Mouse (Mus musculus): ENCODE results near the gene Rbm19. TPM values are rescaled to one million over a fixed set of nuclear protein-coding genes. Genes with fewer than 3 reads are reported as not detected.
A peak's percentile ranks its signal among the peaks of the same experiment; 100 is the strongest.

The Rbm19 gene
- total RNA-seq, 2 experiments from 2014 or later = 21.3 to 33.2 TPM

DNA sequence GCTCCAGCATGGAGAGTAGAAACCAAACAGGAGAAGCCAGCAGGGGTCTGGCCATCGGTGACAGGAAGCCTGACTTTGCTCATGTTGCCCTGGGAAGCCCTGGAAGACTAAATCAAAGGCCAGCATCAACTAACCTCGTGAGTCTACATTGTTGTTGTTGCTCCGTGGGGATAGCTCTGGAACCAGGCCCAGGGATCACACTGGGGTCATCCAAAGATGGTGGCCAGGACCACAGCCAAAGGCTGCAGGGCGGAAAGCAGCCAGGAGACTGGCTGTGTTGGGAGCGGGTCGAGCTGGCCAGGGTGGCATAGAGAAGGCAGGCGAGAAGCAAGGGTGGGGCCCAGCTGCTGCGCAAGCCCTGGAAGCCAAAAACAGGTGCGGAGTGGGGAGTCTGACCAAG is 75.4 kb downstream of the Rbm19 start:
- ATAC-seq (replicated peaks; ENCODE audit: low FRiP score, low TSS enrichment, poor library complexity, severe bottlenecking) = no peak

DNA sequence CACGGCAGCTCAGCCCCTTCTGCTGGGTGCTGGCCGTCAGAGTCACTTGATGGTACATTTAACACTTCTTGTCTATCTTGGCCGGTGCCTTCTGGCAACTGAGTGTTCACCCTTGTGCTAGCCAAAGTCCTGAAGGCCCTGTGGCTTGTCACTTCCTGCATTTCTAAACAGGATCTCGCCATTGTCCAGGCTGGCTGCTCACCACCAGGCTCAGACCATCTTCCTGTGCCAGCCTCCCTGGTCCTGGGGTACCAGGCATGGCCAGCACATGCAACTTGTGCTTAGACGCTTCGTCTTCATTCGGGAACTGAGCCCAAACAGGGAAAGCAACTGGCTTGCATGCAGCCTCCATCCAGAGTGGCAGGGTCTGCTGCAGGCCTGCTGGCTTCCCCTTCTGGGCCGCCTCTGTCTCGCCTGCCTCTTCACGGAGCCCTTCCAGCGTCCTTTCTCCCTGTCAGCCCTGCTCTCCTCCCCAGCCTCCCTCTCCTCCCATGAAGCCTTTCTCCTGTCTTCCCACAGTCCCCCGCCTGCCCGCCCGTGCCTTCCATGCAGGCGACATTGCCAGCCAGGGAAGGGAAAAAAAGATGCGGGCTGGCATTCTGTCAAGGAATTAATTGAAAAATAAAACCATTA is 78.2 kb downstream of the Rbm19 start:
- peak; percentile 17; the same call in 1 of the 2 replicates for ATAC-seq (replicated peaks; ENCODE audit: low FRiP score, low TSS enrichment, poor library complexity, severe bottlenecking)

DNA sequence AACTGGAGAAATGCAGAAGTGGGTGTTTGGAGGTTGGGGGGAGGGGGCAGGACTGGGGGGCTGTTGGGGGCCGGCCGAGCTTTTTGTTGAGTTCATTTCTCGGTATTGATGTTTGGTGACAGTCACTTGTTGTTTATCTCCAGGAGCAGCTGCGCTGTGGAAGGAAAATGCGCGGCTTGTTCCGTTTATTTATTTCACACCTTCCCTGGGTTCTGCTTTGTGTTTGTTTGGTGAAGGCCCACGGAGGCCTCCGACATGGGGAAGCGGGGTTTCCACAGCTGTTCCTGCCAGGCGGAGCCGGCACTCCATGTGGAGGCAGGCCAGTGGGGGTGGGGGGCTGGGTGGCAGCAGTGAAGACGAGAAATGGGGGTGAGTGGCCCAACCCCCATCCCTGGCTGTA is 78.7 kb downstream of the Rbm19 start:
- no peak for ATAC-seq (replicated peaks; ENCODE audit: low FRiP score, low TSS enrichment, poor library complexity, severe bottlenecking)

DNA sequence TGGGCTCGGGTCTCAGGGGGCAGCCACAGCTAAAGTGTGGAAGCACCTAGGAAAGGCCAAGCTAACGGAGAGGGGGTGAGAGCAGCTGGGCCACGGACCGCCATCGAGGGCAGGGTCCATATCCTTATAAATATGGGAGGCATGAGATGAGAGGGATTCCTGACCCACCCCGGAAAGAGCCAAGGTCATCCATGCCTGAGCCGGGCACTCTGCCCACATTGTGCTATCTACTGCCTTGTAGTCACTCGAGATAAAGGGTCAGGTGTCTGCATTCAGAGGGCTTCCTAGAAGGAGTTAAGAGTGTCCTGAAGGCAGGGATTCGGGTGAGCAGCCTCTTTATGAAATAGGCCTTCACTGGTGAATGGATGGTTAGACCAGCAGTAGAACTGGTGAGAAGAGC is 80.6 kb downstream of the Rbm19 start:
- ATAC-seq (replicated peaks; ENCODE audit: low FRiP score, low TSS enrichment, poor library complexity, severe bottlenecking) = no peak

DNA sequence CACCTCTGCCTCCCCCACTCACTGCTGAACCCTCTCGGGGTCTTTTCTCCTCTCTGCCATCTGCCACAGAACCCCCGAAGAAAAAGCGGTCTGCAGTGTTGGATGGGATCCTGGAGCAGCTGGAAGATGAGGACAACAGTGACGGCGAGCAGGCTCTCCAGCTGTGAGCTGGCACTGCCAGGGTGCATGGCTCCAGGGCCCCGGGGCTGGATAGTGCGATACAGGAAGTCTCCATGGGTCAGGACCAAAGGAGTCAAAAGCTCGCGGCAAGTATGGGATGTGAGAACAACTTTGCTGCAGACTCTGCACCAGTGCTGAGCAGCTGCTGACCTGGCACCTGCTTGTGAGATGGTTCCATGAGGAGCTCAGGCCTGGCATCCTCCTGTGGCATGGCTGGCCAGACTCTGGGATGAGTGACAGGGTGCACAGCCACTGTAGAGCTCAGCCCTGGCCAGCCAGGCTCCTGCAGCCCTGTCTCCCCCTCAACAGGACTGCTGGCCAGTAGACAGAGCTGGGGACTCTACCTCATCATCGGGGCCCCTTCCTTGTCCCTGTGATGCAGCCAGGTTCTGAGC is 81.6 kb downstream of the Rbm19 start:
- no peak for ATAC-seq (replicated peaks; ENCODE audit: low FRiP score, low TSS enrichment, poor library complexity, severe bottlenecking)

- ATAC-seq (replicated peaks; ENCODE audit: low FRiP score, low TSS enrichment, poor library complexity, severe bottlenecking) = 0 out of 2 replicates have a peak, but pooled peaks have one; percentile 10
These were observed 83.6 kb downstream of the Rbm19 start for GRCm38 (mm10) chr5:120199865-120200264.

GRCm38 (mm10) chr5:120204316-120204715 is 88.1 kb downstream of the Rbm19 start:
- ATAC-seq (replicated peaks; ENCODE audit: low FRiP score, low TSS enrichment, poor library complexity, severe bottlenecking) = no peak

GRCm38 (mm10) chr5:120206313-120206943 is 90.2 kb downstream of the Rbm19 start:
- ATAC-seq (replicated peaks; ENCODE audit: low FRiP score, low TSS enrichment, poor library complexity, severe bottlenecking) = no peak

DNA sequence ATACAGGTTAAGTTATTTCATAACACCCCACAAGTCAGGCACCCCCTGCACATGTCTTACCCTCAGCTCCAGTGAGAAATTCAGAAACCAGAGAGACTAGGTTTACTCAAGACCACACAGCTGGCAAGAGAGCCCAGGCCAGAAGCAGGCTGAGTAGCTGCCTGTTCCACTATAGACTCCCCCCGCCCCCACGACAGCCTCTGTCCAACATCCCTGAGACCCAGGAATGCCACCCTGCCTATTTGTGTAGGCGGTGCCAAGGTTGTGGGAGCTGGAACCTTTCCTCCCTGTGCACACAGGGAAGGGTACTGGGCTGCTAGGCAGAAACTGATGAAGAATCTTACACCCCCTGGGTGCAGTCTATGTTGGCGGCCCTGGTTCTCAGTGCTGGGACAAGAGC is 91.2 kb downstream of the Rbm19 start:
- ATAC-seq (replicated peaks; ENCODE audit: low FRiP score, low TSS enrichment, poor library complexity, severe bottlenecking) = no peak

DNA sequence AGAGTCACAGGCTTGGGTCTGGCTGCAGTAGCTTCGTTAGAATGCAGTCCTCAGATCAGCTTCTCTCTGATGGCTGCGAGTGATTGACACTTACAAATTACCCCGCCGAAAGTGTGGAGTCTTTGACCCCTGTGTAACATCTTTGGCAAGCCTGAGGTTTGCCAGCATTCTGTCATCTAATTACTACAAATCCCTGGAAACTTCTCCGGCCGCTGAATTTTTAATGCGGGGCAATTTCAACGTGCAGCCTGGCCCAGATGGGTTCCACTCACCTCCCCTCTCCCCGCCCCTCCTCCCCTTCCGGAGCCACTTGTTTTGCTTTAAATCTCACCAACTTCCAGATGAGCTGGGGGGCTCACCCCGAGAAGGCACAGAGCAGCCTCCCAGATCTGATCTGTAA is 94.4 kb downstream of the Rbm19 start:
- no peak for ATAC-seq (replicated peaks; ENCODE audit: low FRiP score, low TSS enrichment, poor library complexity, severe bottlenecking)

GRCm38 (mm10) chr5:120211182-120211581 is 94.9 kb downstream of the Rbm19 start:
- ATAC-seq (replicated peaks; ENCODE audit: low FRiP score, low TSS enrichment, poor library complexity, severe bottlenecking) = peak; percentile 62; the same call in 1 of the 2 replicates

GRCm38 (mm10) chr5:120214511-120214910 is 98.2 kb downstream of the Rbm19 start:
- no peak for ATAC-seq (replicated peaks; ENCODE audit: low FRiP score, low TSS enrichment, poor library complexity, severe bottlenecking)

- no peak for ATAC-seq (replicated peaks; ENCODE audit: low FRiP score, low TSS enrichment, poor library complexity, severe bottlenecking)
These were observed 105.0 kb downstream of the Rbm19 start for GRCm38 (mm10) chr5:120221216-120221615.

DNA sequence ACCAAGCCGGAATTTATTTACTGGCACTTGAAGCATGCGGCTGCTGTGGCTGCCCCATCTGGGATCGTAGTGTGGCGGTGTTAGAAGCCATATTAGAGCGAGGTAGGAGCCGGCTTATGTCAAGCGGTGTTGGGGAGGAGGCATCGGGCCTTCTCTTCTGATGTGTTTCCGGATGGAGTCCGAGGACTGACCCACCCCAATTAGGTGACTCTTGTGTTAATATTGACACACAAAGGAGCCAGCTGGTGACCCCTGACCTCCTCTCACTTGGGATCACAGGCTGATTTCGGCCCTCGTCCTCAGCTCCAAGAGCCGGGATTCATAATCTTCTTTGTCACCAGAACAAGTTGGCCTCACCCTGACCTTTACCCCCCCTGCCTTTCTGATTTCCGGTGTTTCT is 109.1 kb downstream of the Rbm19 start:
- no peak for ATAC-seq (replicated peaks; ENCODE audit: low FRiP score, low TSS enrichment, poor library complexity, severe bottlenecking)

DNA sequence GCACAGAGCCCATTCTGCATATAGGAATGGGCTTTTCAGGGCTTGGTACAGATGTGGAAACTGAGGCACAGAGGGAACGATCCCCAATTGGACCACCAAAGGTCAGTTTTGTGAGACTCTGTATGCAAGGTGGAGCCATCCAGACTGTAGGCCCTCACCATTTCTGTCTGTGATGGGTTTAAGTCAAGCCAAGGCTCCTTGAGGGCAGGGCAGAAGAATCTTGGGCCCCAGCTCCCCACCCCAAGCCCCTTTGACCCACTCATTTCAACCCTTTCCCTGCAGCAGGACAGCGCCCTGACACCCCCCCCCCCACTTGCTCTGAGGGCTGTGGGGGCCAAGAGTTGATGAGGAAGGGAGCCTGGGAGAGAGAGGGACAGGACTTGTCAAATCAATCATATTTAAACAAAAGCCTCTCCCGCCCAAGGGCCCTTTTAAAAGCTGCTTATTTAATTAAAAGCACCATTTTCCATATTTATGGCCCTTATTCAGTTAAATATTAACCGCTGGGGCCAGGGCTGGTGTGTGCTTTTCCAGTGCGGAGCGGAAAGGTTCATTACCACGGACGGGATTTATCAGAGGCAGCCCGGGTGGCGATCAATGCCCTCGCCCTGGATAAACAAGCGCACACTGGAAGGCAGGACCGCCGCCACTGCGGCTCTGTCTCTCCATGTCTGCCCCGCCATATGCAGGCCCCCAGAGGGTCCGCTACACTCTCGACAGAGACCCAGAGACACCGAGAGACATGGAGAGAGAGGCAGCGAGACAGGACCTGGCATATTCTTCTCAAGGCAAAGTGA is 112.5 kb downstream of the Rbm19 start:
- no peak for ATAC-seq (replicated peaks; ENCODE audit: low FRiP score, low TSS enrichment, poor library complexity, severe bottlenecking)

DNA sequence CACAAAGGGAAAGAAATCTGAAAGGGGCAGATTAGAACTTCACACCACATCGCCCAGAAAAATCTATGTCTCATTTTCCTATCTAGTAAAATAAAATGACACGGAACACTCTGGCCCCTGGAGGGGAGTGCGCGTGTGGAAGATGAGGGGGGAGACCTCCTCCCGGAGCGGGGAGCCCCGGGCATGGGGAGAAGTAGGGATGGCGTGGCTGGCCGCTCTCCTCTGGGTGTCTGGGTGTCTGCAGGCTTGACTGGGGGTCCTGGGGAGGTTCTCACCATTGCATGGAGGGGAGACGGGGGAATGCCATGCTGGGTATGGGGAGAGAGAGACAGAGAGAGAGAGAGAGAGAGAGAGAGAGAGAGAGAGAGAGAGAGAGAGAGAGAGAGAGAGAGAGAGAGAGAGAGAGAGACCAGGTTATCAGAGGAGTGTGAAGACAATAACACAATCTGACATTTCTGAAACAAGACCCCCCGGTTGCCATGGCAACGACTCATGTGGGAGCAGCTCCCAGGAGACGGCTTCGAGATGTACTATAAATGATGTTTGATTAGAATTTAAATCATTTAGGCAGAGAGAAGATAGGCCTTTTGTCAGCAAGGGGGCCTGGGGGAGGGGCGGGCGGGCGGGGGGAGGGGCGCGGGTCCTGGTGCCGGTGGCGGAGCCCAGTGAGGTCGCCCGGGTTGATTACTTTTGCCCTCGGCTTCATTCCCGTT is 115.3 kb downstream of the Rbm19 start:
- no peak for ATAC-seq (replicated peaks; ENCODE audit: low FRiP score, low TSS enrichment, poor library complexity, severe bottlenecking)

GRCm38 (mm10) chr5:120235147-120235546 is 118.9 kb downstream of the Rbm19 start:
- no peak for ATAC-seq (replicated peaks; ENCODE audit: low FRiP score, low TSS enrichment, poor library complexity, severe bottlenecking)

- ATAC-seq (replicated peaks; ENCODE audit: low FRiP score, low TSS enrichment, poor library complexity, severe bottlenecking) = no peak
These were observed 119.3 kb downstream of the Rbm19 start for GRCm38 (mm10) chr5:120235571-120235970.

GRCm38 (mm10) chr5:120240071-120240470 is 123.8 kb downstream of the Rbm19 start:
- no peak for ATAC-seq (replicated peaks; ENCODE audit: low FRiP score, low TSS enrichment, poor library complexity, severe bottlenecking)

- no peak for ATAC-seq (replicated peaks; ENCODE audit: low FRiP score, low TSS enrichment, poor library complexity, severe bottlenecking)
These were observed 129.1 kb downstream of the Rbm19 start for GRCm38 (mm10) chr5:120245336-120245735.
